Mouse (Mus musculus) neural tube, embryonic 15.5 days (tissue): ENCODE results near the gene Tmem135. TPM values are rescaled to one million over a fixed set of nuclear protein-coding genes. Genes with fewer than 3 reads are reported as not detected.

Experiments used
- ATAC-seq: fragments of 200-750 bp; cut with Nextera tagmentation; 2 replicates; pipeline ENCODE4 v1.8.0; 2017; ENCODE audit warnings: mild to moderate bottlenecking, moderate TSS enrichment, moderate library complexity; ENCODE audit not compliant: low FRiP score
- H3K27ac ChIP-seq: fragments of 300-500 bp; sonication (generic); replicated peaks from 2 replicates; pipeline ENCODE4 v1.5.1; 2015; ENCODE audit warnings: mild to moderate bottlenecking, inconsistent platforms
- H3K27me3 ChIP-seq: fragments of 300-500 bp; sonication (generic); replicated peaks from 2 replicates; pipeline ENCODE4 v1.6.1; 2015; ENCODE audit warnings: inconsistent platforms
- H3K36me3 ChIP-seq: fragments of 300-500 bp; sonication (generic); 2 replicates; pipeline ENCODE4 v1.6.1; 2015; ENCODE audit warnings: inconsistent platforms
- H3K4me1 ChIP-seq: fragments of 300-500 bp; sonication (generic); 2 replicates; pipeline ENCODE4 v1.6.1; 2015; ENCODE audit warnings: inconsistent platforms
- H3K4me2 ChIP-seq: fragments of 300-500 bp; sonication (generic); 2 replicates; pipeline ENCODE4 v1.6.1; 2015; ENCODE audit warnings: inconsistent platforms, mild to moderate bottlenecking, moderate library complexity
- H3K4me3 ChIP-seq: fragments of 300-500 bp; sonication (generic); replicated peaks from 2 replicates; pipeline ENCODE4 v1.5.1; 2015; ENCODE audit warnings: mild to moderate bottlenecking, inconsistent platforms
- H3K9ac ChIP-seq: fragments of 300-500 bp; sonication (generic); replicated peaks from 2 replicates; pipeline ENCODE4 v1.6.1; 2015; ENCODE audit warnings: mild to moderate bottlenecking, inconsistent platforms
- H3K9me3 ChIP-seq: fragments of 300-500 bp; sonication (generic); replicated peaks from 2 replicates; pipeline ENCODE4 v1.6.1; 2016; ENCODE audit warnings: inconsistent platforms
- WGBS: fragments of 180-500 bp; shearing (Covaris S2); methylation state at CpG from one replicate; pipeline ENCODE4 v1.1.7; 2015; ENCODE audit warnings: mixed read lengths; 5-methylcytosine and 5-hydroxymethylcytosine counted together
- microRNA-seq: library from miRNA; unstranded; fragments of <30 nt; microRNA quantifications from one replicate; pipeline ENCODE4, GENCODE M21; 2017
- polyA plus RNA-seq: library from polyadenylated mRNA; unstranded; fragments of >200 nt; fragmentation: Nextera tagmentation; extraction: Ambion mirVana; gene quantifications from 2 replicates; pipeline ENCODE4 v1.2.1, GENCODE M21; 2015

Tmem135 gene
- polyA plus RNA-seq, 1 experiment from 2014 or later = 29.0 TPM

- WGBS = 69% methylated on average over 1 of the region's 1 CpGs
- no peak for ATAC-seq
- Histone ChIP-seq H3K4me2 (no peak overlapping the region), H3K4me1 (no peaks in the 10 kb centered on the region), H3K27ac (peak overlapping the region; percentile 28; the same call in 1 of the 2 replicates), H3K9me3 (no peaks in the 10 kb centered on the region), H3K4me3 (no peak overlapping the region), H3K27me3 (no peaks in the 10 kb centered on the region), H3K36me3 (no peaks in the 10 kb centered on the region), H3K9ac (no peak overlapping the region)
These were observed 287.8 kb downstream of the Tmem135 start for GRCm38 (mm10) chr7:89116261-89116664.

- WGBS = 90% methylated on average over 3 of the region's 3 CpGs
- no peak for ATAC-seq
- Histone ChIP-seq H3K27ac (no peak overlapping the region), H3K4me2 (no peak overlapping the region), H3K4me1 (no peaks in the 10 kb centered on the region), H3K9ac (no peak overlapping the region), H3K4me3 (no peak overlapping the region), H3K27me3 (no peaks in the 10 kb centered on the region), H3K36me3 (no peaks in the 10 kb centered on the region), H3K9me3 (no peaks in the 10 kb centered on the region)
These were observed 288.4 kb downstream of the Tmem135 start for GRCm38 (mm10) chr7:89115633-89116032.

GRCm38 (mm10) chr7:89106421-89106820, 297.6 kb downstream of the Tmem135 start:
- no peak overlapping the region for H3K4me2 ChIP-seq
- 86% methylated on average over 2 of the region's 2 CpGs for WGBS
- no peaks in the 10 kb centered on the region for H3K4me1 ChIP-seq
- no peak for ATAC-seq
- H3K27ac ChIP-seq = no peak overlapping the region
- H3K9ac ChIP-seq = no peak overlapping the region
- no peak overlapping the region for H3K4me3 ChIP-seq
- H3K27me3 ChIP-seq = no peaks in the 10 kb centered on the region
- no peaks in the 10 kb centered on the region for H3K36me3 ChIP-seq
- H3K9me3 ChIP-seq = no peaks in the 10 kb centered on the region

GRCm38 (mm10) chr7:89099756-89100155, 304.3 kb downstream of the Tmem135 start:
- Histone ChIP-seq H3K36me3 (no peaks in the 10 kb centered on the region), H3K4me1 (no peaks in the 10 kb centered on the region), H3K27me3 (no peaks in the 10 kb centered on the region), H3K9ac (no peak overlapping the region), H3K4me2 (no peak overlapping the region), H3K9me3 (no peaks in the 10 kb centered on the region), H3K4me3 (no peak overlapping the region), H3K27ac (no peak overlapping the region)
- 92% methylated on average over 4 of the region's 4 CpGs for WGBS
- no peak for ATAC-seq

Small RNA genes within 50 kb of the gene (microRNA-seq; reads per million reads assigned to microRNA genes)
- gene Gm22171 (not detected), gene Gm24659 (not detected)

Other genes starting within 250 kb of the Tmem135 start
- gene Fzd4, start 133 bp upstream of the Tmem135 start, polyA plus RNA-seq = 2.5 and 3.4 TPM in 2 replicates
- 15.5 and 27.6 TPM in 2 replicates for gene Prss23, start 123.0 kb upstream of the Tmem135 start, polyA plus RNA-seq
- 16.8 and 19.1 TPM in 2 replicates for gene Me3, start 228.2 kb upstream of the Tmem135 start, polyA plus RNA-seq